Mouse (Mus musculus) MEL (cell line): ENCODE measurements around the gene Maml3. TPM values are rescaled to one million over a fixed set of nuclear protein-coding genes. Genes with fewer than 3 reads are reported as not detected.

ENCODE experiments used
- DNase-seq: peaks from one replicate; pipeline ENCODE4 v3.0.0; 2011; ENCODE audit warnings: low read depth, low spot score
- H3K27ac ChIP-seq: 2 replicates; pipeline ENCODE4 v1.5.1; 2012; ENCODE audit warnings: low read depth, mild to moderate bottlenecking, control low read depth, low read length, moderate library complexity; ENCODE audit not compliant: control insufficient read depth
- H3K27me3 ChIP-seq, 2 experiments: fragments of 150-350 bp in 1 of 2; sonication (generic) in 1 of 2; 2 replicates each; pipeline ENCODE4 v1.6.1; 2012; ENCODE audit warnings: low read length in 2 of 2, mild to moderate bottlenecking in 2 of 2, improper control_type of control experiment in 1 of 2, moderate library complexity in 1 of 2; ENCODE audit not compliant: insufficient read depth in 2 of 2, control insufficient read depth in 1 of 2
- H3K36me3 ChIP-seq, 2 experiments: 2 replicates each; pipeline ENCODE4 v1.6.1; 2012 to 2014; ENCODE audit warnings: low read length in 2 of 2, improper control_type of control experiment in 1 of 2, inconsistent platforms in 1 of 2, mild to moderate bottlenecking in 1 of 2; ENCODE audit not compliant: insufficient read depth in 2 of 2, control insufficient read depth in 1 of 2
- H3K4me1 ChIP-seq, 2 experiments: fragments of 150-350 bp in 1 of 2; sonication (generic) in 1 of 2; 2 replicates each; pipeline ENCODE4 v1.6.1; 2012; ENCODE audit warnings: low read length in 2 of 2, improper control_type of control experiment in 1 of 2, mild to moderate bottlenecking in 1 of 2; ENCODE audit not compliant: insufficient read depth in 2 of 2, control insufficient read depth in 1 of 2
- H3K4me3 ChIP-seq, 2 experiments: fragments of 150-350 bp in 1 of 2; sonication (generic) in 1 of 2; 2 replicates each; pipeline ENCODE4 v1.5.1; 2012; ENCODE audit warnings: low read depth in 2 of 2, low read length in 2 of 2, mild to moderate bottlenecking in 2 of 2, moderate library complexity in 2 of 2, control low read depth in 1 of 2, improper control_type of control experiment in 1 of 2; ENCODE audit not compliant: control insufficient read depth in 1 of 2, insufficient read depth in 1 of 2
- H3K79me2 ChIP-seq: 2 replicates; pipeline ENCODE4 v1.6.1; 2012; ENCODE audit warnings: mild to moderate bottlenecking, low read length, moderate library complexity; ENCODE audit not compliant: control insufficient read depth, poor library complexity, insufficient read depth
- H3K9ac ChIP-seq: 2 replicates; pipeline ENCODE4 v1.6.1; 2012; ENCODE audit warnings: low read depth, mild to moderate bottlenecking, control low read depth, low read length, moderate library complexity; ENCODE audit not compliant: control insufficient read depth, poor library complexity, severe bottlenecking
- H3K9me3 ChIP-seq: fragments of 150-350 bp; sonication (generic); replicated peaks from 2 replicates; pipeline ENCODE4 v1.6.1; 2012; ENCODE audit warnings: mild to moderate bottlenecking, low read length, improper control_type of control experiment, moderate library complexity; ENCODE audit not compliant: insufficient read depth
- BHLHE40 ChIP-seq: IDR thresholded peaks from 2 replicates; pipeline ENCODE4 v1.6.1; 2012; ENCODE audit warnings: low read depth, mild to moderate bottlenecking, inconsistent platforms, low read length, improper control_type of control experiment, borderline replicate concordance
- E2F4 ChIP-seq: IDR thresholded peaks from 2 replicates; pipeline ENCODE4 v1.6.1; 2011; ENCODE audit warnings: low read depth, low read length, improper control_type of control experiment, borderline replicate concordance
- ELF1 ChIP-seq: IDR thresholded peaks from 2 replicates; pipeline ENCODE4 v1.6.1; 2014; ENCODE audit warnings: low read depth, mild to moderate bottlenecking, inconsistent platforms, low read length, improper control_type of control experiment, moderate library complexity
- EP300 ChIP-seq, 2 experiments: IDR thresholded peaks; 2 replicates each; pipeline ENCODE4 v1.6.1; 2011; ENCODE audit warnings: improper control_type of control experiment in 2 of 2, low read length in 2 of 2, low read depth in 1 of 2, mild to moderate bottlenecking in 1 of 2
- ETS1 ChIP-seq: IDR thresholded peaks from 2 replicates; pipeline ENCODE4 v1.6.1; 2012; ENCODE audit warnings: low read depth, mild to moderate bottlenecking, inconsistent platforms, low read length, improper control_type of control experiment, moderate library complexity
- GATA1 ChIP-seq: IDR thresholded peaks from 2 replicates; pipeline ENCODE4 v1.6.1; 2011; ENCODE audit warnings: low read depth, low read length, improper control_type of control experiment
- HCFC1 ChIP-seq: IDR thresholded peaks from 2 replicates; pipeline ENCODE4 v1.6.1; 2012; ENCODE audit warnings: low read depth, mild to moderate bottlenecking, inconsistent platforms, low read length, improper control_type of control experiment, moderate library complexity
- MAFK ChIP-seq: IDR thresholded peaks from 2 replicates; pipeline ENCODE4 v1.6.1; 2011; ENCODE audit warnings: low read depth, mild to moderate bottlenecking, low read length, improper control_type of control experiment, borderline replicate concordance
- MAX ChIP-seq: IDR thresholded peaks from 2 replicates; pipeline ENCODE4 v1.6.1; 2011; ENCODE audit warnings: low read length, improper control_type of control experiment
- MAZ ChIP-seq: IDR thresholded peaks from 2 replicates; pipeline ENCODE4 v1.6.1; 2012; ENCODE audit warnings: low read depth, mild to moderate bottlenecking, inconsistent platforms, low read length, improper control_type of control experiment
- MEF2A ChIP-seq: IDR thresholded peaks from 2 replicates; pipeline ENCODE4 v1.6.1; 2014; ENCODE audit warnings: low read depth, mild to moderate bottlenecking, inconsistent platforms, low read length, improper control_type of control experiment; ENCODE audit not compliant: poor library complexity, insufficient replicate concordance, severe bottlenecking; ENCODE audit errors: extremely low read depth
- MXI1 ChIP-seq: IDR thresholded peaks from 2 replicates; pipeline ENCODE4 v1.6.1; 2011; ENCODE audit warnings: mild to moderate bottlenecking, low read depth, low read length, improper control_type of control experiment
- MYB ChIP-seq: IDR thresholded peaks from 2 replicates; pipeline ENCODE4 v1.6.1; 2011; ENCODE audit warnings: mild to moderate bottlenecking, low read depth, low read length, improper control_type of control experiment
- NELFE ChIP-seq: IDR thresholded peaks from 2 replicates; pipeline ENCODE4 v1.6.1; 2011; ENCODE audit warnings: low read depth, low read length, improper control_type of control experiment
- NRF1 ChIP-seq: IDR thresholded peaks from 2 replicates; pipeline ENCODE4 v1.6.1; 2014; ENCODE audit warnings: low read depth, mild to moderate bottlenecking, inconsistent platforms, low read length, improper control_type of control experiment, moderate library complexity; ENCODE audit not compliant: poor library complexity, insufficient read depth, severe bottlenecking
- POLR2A ChIP-seq, 2 experiments: IDR thresholded peaks; 2 replicates each; pipeline ENCODE4 v1.6.1; 2011 to 2012; ENCODE audit warnings: low read length in 2 of 2, mild to moderate bottlenecking in 2 of 2, control low read depth in 1 of 2, improper control_type of control experiment in 1 of 2, low read depth in 1 of 2, moderate library complexity in 1 of 2; ENCODE audit not compliant: control insufficient read depth in 1 of 2, insufficient read depth in 1 of 2, poor library complexity in 1 of 2
- POLR2AphosphoS2 ChIP-seq: IDR thresholded peaks from 2 replicates; pipeline ENCODE4 v1.6.1; 2011; ENCODE audit warnings: low read length, improper control_type of control experiment
- RAD21 ChIP-seq: IDR thresholded peaks from 2 replicates; pipeline ENCODE4 v1.6.1; 2011; ENCODE audit warnings: mild to moderate bottlenecking, low read depth, low read length, improper control_type of control experiment
- RCOR1 ChIP-seq: IDR thresholded peaks from 2 replicates; pipeline ENCODE4 v1.6.1; 2012; ENCODE audit warnings: low read depth, mild to moderate bottlenecking, inconsistent platforms, low read length, improper control_type of control experiment
- SIN3A ChIP-seq: IDR thresholded peaks from 2 replicates; pipeline ENCODE4 v1.6.1; 2012; ENCODE audit warnings: low read length, improper control_type of control experiment, inconsistent platforms
- UBTF ChIP-seq: IDR thresholded peaks from 2 replicates; pipeline ENCODE4 v1.6.1; 2012; ENCODE audit warnings: low read depth, mild to moderate bottlenecking, inconsistent platforms, low read length, improper control_type of control experiment, moderate library complexity, borderline replicate concordance; ENCODE audit not compliant: insufficient read depth
- USF1 ChIP-seq: IDR thresholded peaks from 2 replicates; pipeline ENCODE4 v1.6.1; 2014; ENCODE audit warnings: low read depth, mild to moderate bottlenecking, inconsistent platforms, low read length, improper control_type of control experiment, moderate library complexity
- ZKSCAN1 ChIP-seq: IDR thresholded peaks from 2 replicates; pipeline ENCODE4 v1.6.1; 2012; ENCODE audit warnings: low read depth, mild to moderate bottlenecking, inconsistent platforms, low read length, improper control_type of control experiment, moderate library complexity
- ZMIZ1 ChIP-seq: IDR thresholded peaks from 2 replicates; pipeline ENCODE4 v1.6.1; 2012; ENCODE audit warnings: low read depth, mild to moderate bottlenecking, inconsistent platforms, low read length, improper control_type of control experiment, moderate library complexity
- ZNF384 ChIP-seq: IDR thresholded peaks from 2 replicates; pipeline ENCODE4 v1.6.1; 2012; ENCODE audit warnings: low read depth, mild to moderate bottlenecking, inconsistent platforms, low read length, improper control_type of control experiment
- polyA plus RNA-seq, 2 experiments: library from polyadenylated mRNA; stranded (reverse) in 1 of 2; unstranded in 1 of 2; fragments of >175 nt in 1 of 2; fragments of >200 nt in 1 of 2; gene quantifications; 2 replicates each; pipeline versions ENCODE4 v1.2.1 to v1.2.4; 2012; ENCODE audit warnings: low replicate concordance in 2 of 2, low read depth in 1 of 2; ENCODE audit not compliant: insufficient read length in 2 of 2, insufficient read depth in 1 of 2, missing spikeins in 1 of 2
- total RNA-seq: library from RNA; depleted of rRNA; stranded (reverse); fragments of 300-350 nt; gene quantifications from 2 replicates; pipeline ENCODE4 v1.2.3, GENCODE M21; 2012

The Maml3 gene
- total and polyA plus RNA-seq, 3 experiments: 2.0 to 4.1 TPM; not detected in 1

GRCm38 (mm10) chr3:52140162-52140561 is 35.3 kb upstream of the Maml3 start:
- DNase-seq: no peak
- Histone ChIP-seq H3K36me3 (no peaks in the 10 kb centered on the region), H3K79me2 (no peaks in the 10 kb centered on the region), H3K27ac (no peak overlapping the region), H3K4me1 (no peaks in the 10 kb centered on the region), H3K9me3 (no peaks in the 10 kb centered on the region), H3K4me3 (no peak overlapping the region), H3K27me3 (no peaks in the 10 kb centered on the region; a peak in 1 of 4 replicates), H3K9ac (no peak overlapping the region)
- TF ChIP-seq MYB (no peak), ZKSCAN1 (no peak), E2F4 (no peak), HCFC1 (no peak), MAX (no peak), GATA1 (no peak), BHLHE40 (no peak), POLR2A (IDR thresholded peaks at IDR 0.05; ENCODE audit: control insufficient read depth in 1 of 2, insufficient read depth in 1 of 2, low read depth in 1 of 2, low read length in 2 of 2, poor library complexity in 1 of 2) (no peak), SIN3A (no peak), ETS1 (no peak), ZNF384 (no peak)

- no peaks in the 10 kb centered on the region for H3K9me3 ChIP-seq
- no peak for TF ChIP-seq EP300 (IDR thresholded peaks at IDR 0.05; ENCODE audit: low read depth in 1 of 2, low read length in 2 of 2)
- no peak for TF ChIP-seq UBTF
- no peak for TF ChIP-seq NRF1
- no peak for TF ChIP-seq ELF1
- no peak for TF ChIP-seq SIN3A
- no peak for TF ChIP-seq MXI1
- TF ChIP-seq MAFK: no peak
- no peak for TF ChIP-seq MEF2A
- TF ChIP-seq NELFE: no peak
- no peak for TF ChIP-seq MAX
- no peak for TF ChIP-seq ZMIZ1
- no peak for TF ChIP-seq USF1
- TF ChIP-seq MAZ: no peak
- no peak for TF ChIP-seq RCOR1
- TF ChIP-seq RAD21: no peak
- no peak for TF ChIP-seq POLR2AphosphoS2
- H3K4me1 ChIP-seq: no peaks in the 10 kb centered on the region
- H3K36me3 ChIP-seq: no peaks in the 10 kb centered on the region
- no peak for DNase-seq
- no peaks in the 10 kb centered on the region for H3K79me2 ChIP-seq
- no peak overlapping the region for H3K4me3 ChIP-seq
- H3K27ac ChIP-seq: no peak overlapping the region
- peaks cover 3 to 7% of the 10 kb centered on the region in 2 experiments; a peak in 3 of 4 replicates for H3K27me3 ChIP-seq
- no peak overlapping the region for H3K9ac ChIP-seq
Observed at GRCm38 (mm10) chr3:52125421-52125820, 20.5 kb upstream of the Maml3 start.
